Mouse (Mus musculus) heart, embryonic 10.5 days (tissue): ENCODE results near the gene Hspa1l. TPM values are rescaled to one million over a fixed set of nuclear protein-coding genes. Genes with fewer than 3 reads are reported as not detected.
"Not testable (repeated sequence)": the region's sequence is repeated elsewhere in the genome, so short reads cannot be mapped to it uniquely, and the experiment has no call there.

Source experiments
- DNase-seq: peaks from one replicate; pipeline ENCODE4 v3.0.0-alpha.2; 2017; ENCODE audit warnings: low spot score
- H3K27ac ChIP-seq: fragments of 300-500 bp; sonication (generic); 2 replicates; pipeline ENCODE4 v1.5.1; 2016; ENCODE audit warnings: mild to moderate bottlenecking
- H3K27me3 ChIP-seq: fragments of 300-500 bp; sonication (generic); 2 replicates; pipeline ENCODE4 v1.6.1; 2016; ENCODE audit warnings: mild to moderate bottlenecking; ENCODE audit not compliant: poor library complexity, insufficient read depth, severe bottlenecking
- H3K36me3 ChIP-seq: fragments of 300-500 bp; sonication (generic); 2 replicates; pipeline ENCODE4 v1.6.1; 2016; ENCODE audit warnings: mild to moderate bottlenecking, moderate library complexity
- H3K4me1 ChIP-seq: fragments of 300-500 bp; sonication (generic); 2 replicates; pipeline ENCODE4 v1.6.1; 2016; ENCODE audit warnings: mild to moderate bottlenecking
- H3K4me3 ChIP-seq: fragments of 300-500 bp; sonication (generic); 2 replicates; pipeline ENCODE4 v1.5.1; 2016; ENCODE audit warnings: mild to moderate bottlenecking, moderate library complexity
- H3K9me3 ChIP-seq: fragments of 300-500 bp; sonication (generic); 2 replicates; pipeline ENCODE4 v1.6.1; 2016; ENCODE audit warnings: mild to moderate bottlenecking, moderate library complexity
- WGBS: fragments of 180-500 bp; shearing (Covaris S2); methylation state at CpG from one replicate; pipeline ENCODE4 v1.1.7; 2016; 5-methylcytosine and 5-hydroxymethylcytosine counted together
- polyA plus RNA-seq: library from polyadenylated mRNA; unstranded; fragments of >200 nt; fragmentation: Nextera tagmentation; extraction: Ambion mirVana; gene quantifications from 2 replicates; pipeline ENCODE4 v1.2.1, GENCODE M21; 2016

Hspa1l gene
- polyA plus RNA-seq, 1 experiment from 2014 or later: 1.7 TPM

DNA sequence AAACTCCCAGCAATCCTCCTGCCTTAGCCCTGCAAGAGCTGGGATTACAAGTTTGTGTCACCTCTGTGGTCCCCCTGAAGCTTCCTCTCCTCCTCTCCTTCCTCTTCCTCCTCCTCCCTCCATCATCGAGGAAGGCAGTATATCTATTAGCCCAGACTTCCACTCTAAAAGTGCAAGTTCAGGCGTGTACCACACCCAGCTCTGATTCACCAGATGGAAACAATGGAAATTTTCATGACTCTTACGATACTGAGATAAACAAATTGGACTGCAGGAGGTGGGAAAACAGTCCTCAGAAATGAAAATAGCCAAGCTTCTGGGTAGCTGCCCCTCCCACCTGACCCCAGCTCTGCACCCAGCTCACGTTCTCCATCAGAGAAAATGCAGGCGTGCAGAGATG lies 6.9 kb upstream of the Hspa1l start:
- Histone ChIP-seq H3K4me3 (no peak overlapping the region), H3K27ac (no peak overlapping the region), H3K36me3 (no peaks in the 10 kb centered on the region), H3K9me3 (no peaks in the 10 kb centered on the region), H3K27me3 (peaks cover 66% of the 10 kb centered on the region), H3K4me1 (peaks cover 6% of the 10 kb centered on the region; the same call in 1 of the 2 replicates)
- no peak for DNase-seq
- 56% methylated on average over 5 of the region's 5 CpGs for WGBS

DNA sequence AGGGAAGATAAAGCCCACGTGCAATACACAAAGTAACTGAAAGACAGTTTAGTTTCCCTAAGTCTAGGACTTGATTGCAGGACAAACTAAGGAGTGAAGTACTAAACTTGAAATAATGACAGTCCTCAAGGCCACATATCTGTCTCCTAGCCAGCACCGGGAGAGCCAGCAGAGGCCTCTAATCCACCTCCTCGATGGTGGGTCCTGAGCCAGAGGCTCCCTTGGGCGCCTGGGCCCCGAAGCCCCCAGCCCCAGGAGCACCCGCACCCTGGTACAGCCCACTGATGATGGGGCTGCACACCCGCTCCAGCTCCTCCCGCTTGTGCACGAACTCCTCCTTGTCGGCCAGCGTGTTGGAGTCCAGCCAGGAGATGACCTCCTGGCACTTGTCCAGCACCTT lies 2.7 kb upstream of the Hspa1l start, which contains the start of gene Gm20481:
Gene Gm20481, plus strand, starts transcription at position 91 of the 400 bp plus-strand sequence.
- H3K27ac ChIP-seq, DNase-seq, H3K4me3 ChIP-seq, H3K36me3 ChIP-seq, H3K9me3 ChIP-seq: not testable (repeated sequence)
- WGBS: 63% methylated on average over 7 of the region's 11 CpGs
- Histone ChIP-seq H3K4me1 (peaks cover 15% of the 10 kb centered on the region), H3K27me3 (peaks cover 44% of the 10 kb centered on the region)

DNA sequence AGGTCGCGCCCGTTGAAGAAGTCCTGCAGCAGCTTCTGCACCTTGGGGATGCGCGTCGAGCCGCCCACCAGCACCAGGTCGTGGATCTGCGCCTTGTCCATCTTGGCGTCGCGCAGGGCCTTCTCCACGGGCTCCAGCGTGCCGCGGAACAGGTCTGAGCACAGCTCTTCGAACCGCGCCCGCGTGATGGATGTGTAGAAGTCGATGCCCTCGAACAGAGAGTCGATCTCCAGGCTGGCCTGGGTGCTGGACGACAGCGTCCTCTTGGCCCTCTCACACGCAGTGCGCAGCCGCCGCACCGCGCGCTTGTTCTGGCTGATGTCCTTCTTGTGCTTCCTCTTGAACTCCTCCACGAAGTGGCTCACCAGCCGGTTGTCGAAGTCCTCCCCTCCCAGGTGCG lies 1.7 kb upstream of the Hspa1l start:
- H3K27ac ChIP-seq, DNase-seq, H3K4me3 ChIP-seq, H3K9me3 ChIP-seq, H3K36me3 ChIP-seq: not testable (repeated sequence)
- H3K27me3 ChIP-seq: peaks cover 42% of the 10 kb centered on the region
- peaks cover 15% of the 10 kb centered on the region for H3K4me1 ChIP-seq
- 30% methylated on average over 19 of the region's 37 CpGs for WGBS

- not testable (repeated sequence) for H3K36me3 ChIP-seq, DNase-seq, H3K27ac ChIP-seq, H3K9me3 ChIP-seq
- WGBS: 3% methylated on average over 28 of the region's 43 CpGs
- peaks cover 36% of the 10 kb centered on the region for H3K27me3 ChIP-seq
- H3K4me1 ChIP-seq: peaks cover 15% of the 10 kb centered on the region
- peak overlapping the region; percentile 62 for H3K4me3 ChIP-seq
These were observed 822 bp upstream of the Hspa1l start for GRCm38 (mm10) chr17:34971694-34972068.

- H3K4me1 ChIP-seq: peaks cover 11% of the 10 kb centered on the region
- no peak overlapping the region for H3K4me3 ChIP-seq
- H3K9me3 ChIP-seq: no peaks in the 10 kb centered on the region
- DNase-seq: no peak
- H3K27me3 ChIP-seq: peaks cover 4% of the 10 kb centered on the region; the same call in 1 of the 2 replicates
- H3K27ac ChIP-seq: no peak overlapping the region
- H3K36me3 ChIP-seq: peaks cover 6% of the 10 kb centered on the region; the same call in 1 of the 2 replicates
- WGBS: 73% methylated on average over 3 of the region's 3 CpGs
These were observed 3.3 kb downstream of the Hspa1l start for GRCm38 (mm10) chr17:34975581-34976492.

DNA sequence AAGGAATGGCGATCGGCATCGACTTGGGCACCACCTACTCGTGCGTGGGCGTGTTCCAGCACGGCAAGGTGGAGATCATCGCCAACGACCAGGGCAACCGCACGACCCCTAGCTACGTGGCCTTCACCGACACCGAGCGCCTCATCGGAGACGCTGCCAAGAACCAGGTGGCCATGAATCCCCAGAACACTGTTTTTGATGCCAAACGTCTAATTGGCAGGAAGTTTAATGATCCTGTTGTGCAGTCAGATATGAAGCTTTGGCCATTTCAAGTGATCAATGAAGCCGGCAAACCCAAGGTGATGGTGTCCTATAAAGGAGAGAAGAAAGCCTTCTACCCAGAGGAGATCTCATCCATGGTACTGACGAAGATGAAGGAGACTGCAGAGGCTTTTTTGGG lies 4.5 kb downstream of the Hspa1l start:
- H3K27me3 ChIP-seq: peaks cover 4% of the 10 kb centered on the region; the same call in 1 of the 2 replicates
- peaks cover 6% of the 10 kb centered on the region; the same call in 1 of the 2 replicates for H3K36me3 ChIP-seq
- no peaks in the 10 kb centered on the region for H3K9me3 ChIP-seq
- no peak overlapping the region for H3K27ac ChIP-seq
- no peak for DNase-seq
- no peak overlapping the region for H3K4me3 ChIP-seq
- H3K4me1 ChIP-seq: peaks cover 13% of the 10 kb centered on the region
- 94% methylated on average over 20 of the region's 20 CpGs for WGBS

DNA sequence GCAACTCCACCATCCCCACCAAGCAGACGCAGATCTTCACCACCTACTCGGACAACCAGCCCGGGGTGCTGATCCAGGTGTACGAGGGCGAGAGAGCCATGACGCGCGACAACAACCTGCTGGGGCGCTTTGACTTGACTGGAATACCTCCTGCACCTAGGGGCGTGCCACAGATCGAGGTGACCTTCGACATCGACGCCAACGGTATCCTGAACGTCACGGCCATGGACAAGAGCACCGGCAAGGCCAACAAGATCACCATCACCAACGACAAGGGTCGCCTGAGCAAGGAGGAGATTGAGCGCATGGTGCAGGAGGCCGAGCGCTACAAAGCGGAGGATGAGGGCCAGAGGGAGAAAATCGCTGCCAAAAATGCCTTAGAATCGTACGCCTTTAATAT lies 5.7 kb downstream of the Hspa1l start:
- Histone ChIP-seq H3K9me3 (no peaks in the 10 kb centered on the region), H3K4me3 (no peak overlapping the region), H3K36me3 (peaks cover 6% of the 10 kb centered on the region; the same call in 1 of the 2 replicates), H3K4me1 (peaks cover 10% of the 10 kb centered on the region; the same call in 1 of the 2 replicates), H3K27ac (no peak overlapping the region), H3K27me3 (peaks cover 4% of the 10 kb centered on the region; the same call in 1 of the 2 replicates)
- WGBS: 79% methylated on average over 27 of the region's 27 CpGs
- DNase-seq: no peak

DNA sequence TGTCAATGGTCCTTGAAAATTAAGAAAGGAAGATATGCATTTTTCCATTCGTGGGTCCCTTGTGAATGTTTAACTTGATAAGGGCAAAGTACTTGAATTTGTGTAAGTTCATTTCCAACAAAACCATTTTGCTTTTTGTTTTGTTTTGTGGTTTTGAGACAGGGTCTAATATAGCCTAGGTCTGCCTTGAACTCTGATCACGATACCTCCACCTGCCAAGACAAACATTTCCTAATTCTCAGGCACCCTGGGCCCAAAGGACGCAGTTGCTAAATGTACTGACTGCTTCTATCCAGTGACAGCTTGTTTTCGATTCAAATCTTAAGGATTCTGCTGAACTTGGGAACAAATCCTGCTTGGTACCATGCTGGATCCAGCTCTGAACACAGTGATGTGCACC lies 7.1 kb downstream of the Hspa1l start:
- Histone ChIP-seq H3K4me3 (no peak overlapping the region), H3K4me1 (peaks cover 10% of the 10 kb centered on the region; the same call in 1 of the 2 replicates), H3K27ac (no peak overlapping the region), H3K36me3 (peaks cover 9% of the 10 kb centered on the region), H3K9me3 (no peaks in the 10 kb centered on the region), H3K27me3 (no peaks in the 10 kb centered on the region)
- 87% methylated on average over 4 of the region's 4 CpGs for WGBS
- no peak for DNase-seq

GRCm38 (mm10) chr17:34980655-34981054 lies 8.2 kb downstream of the Hspa1l start:
- Histone ChIP-seq H3K27me3 (no peaks in the 10 kb centered on the region), H3K4me3 (peak overlapping the region; percentile 81), H3K9me3 (no peaks in the 10 kb centered on the region), H3K36me3 (peaks cover 19% of the 10 kb centered on the region), H3K4me1 (peaks cover 10% of the 10 kb centered on the region; the same call in 1 of the 2 replicates), H3K27ac (peak overlapping the region; percentile 100)
- WGBS: 18% methylated on average over 2 of the region's 2 CpGs
- DNase-seq: no peak

- Histone ChIP-seq H3K9me3 (no peaks in the 10 kb centered on the region), H3K4me1 (peaks cover 10% of the 10 kb centered on the region; the same call in 1 of the 2 replicates), H3K36me3 (peaks cover 30% of the 10 kb centered on the region), H3K4me3 (peak within 1 kb of the TSS; percentile 81), H3K27me3 (no peaks in the 10 kb centered on the region), H3K27ac (peak within 1 kb of the TSS; percentile 100)
- WGBS: under 1% methylated on average over 58 of the region's 58 CpGs
- DNase-seq: peak; percentile 97
These were observed 9.2 kb downstream of the Hspa1l start, which contains the start of gene Lsm2 for GRCm38 (mm10) chr17:34981690-34982180. Gene Lsm2 (plus strand): TSS chr17:34981862.

DNA sequence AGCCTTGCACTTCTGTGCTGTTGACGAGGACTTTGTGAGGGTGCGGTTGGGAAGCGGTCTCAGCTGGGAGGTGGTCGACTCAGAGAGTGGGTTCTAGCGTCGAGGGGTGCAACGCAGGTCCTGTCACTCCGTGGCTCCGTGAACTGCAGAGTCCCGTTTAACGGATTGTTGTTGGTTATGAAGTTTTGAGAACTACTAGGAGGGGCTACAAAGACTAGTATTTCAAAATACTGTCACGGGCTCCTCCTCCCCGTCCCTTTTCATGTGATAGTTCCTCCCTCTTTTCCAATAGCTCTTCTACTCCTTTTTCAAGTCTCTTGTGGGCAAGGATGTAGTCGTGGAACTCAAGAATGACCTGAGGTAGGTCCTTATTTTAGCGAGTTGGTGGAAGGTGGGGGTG lies 9.8 kb downstream of the Hspa1l start:
- Histone ChIP-seq H3K9me3 (no peaks in the 10 kb centered on the region), H3K36me3 (peaks cover 27% of the 10 kb centered on the region), H3K27ac (peak overlapping the region; percentile 100), H3K4me1 (peaks cover 10% of the 10 kb centered on the region; the same call in 1 of the 2 replicates), H3K27me3 (no peaks in the 10 kb centered on the region), H3K4me3 (peak overlapping the region; percentile 81)
- WGBS: under 1% methylated on average over 15 of the region's 15 CpGs
- DNase-seq: no peak

DNA sequence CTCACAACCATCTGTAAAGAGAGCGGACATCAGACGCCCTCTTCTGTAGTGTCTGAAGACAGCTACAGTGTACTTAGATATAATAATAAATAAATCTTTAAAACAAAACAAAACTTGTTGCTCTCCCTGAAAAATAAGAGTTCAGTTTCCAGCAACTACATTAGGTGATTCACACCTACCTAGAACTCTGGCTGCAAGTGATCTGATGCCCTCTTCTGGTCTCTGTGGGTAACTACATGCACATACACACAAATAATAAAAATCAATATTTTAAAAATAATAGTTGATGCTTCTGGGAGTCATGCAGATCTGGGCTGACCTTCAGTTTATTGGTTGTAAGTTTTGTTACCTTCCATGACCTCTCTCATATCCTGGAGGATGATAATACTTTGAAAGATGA lies 11.7 kb downstream of the Hspa1l start:
- Histone ChIP-seq H3K36me3 (peaks cover 38% of the 10 kb centered on the region), H3K4me3 (no peak overlapping the region), H3K27me3 (no peaks in the 10 kb centered on the region), H3K9me3 (no peaks in the 10 kb centered on the region), H3K27ac (no peak overlapping the region), H3K4me1 (peaks cover 10% of the 10 kb centered on the region; the same call in 1 of the 2 replicates)
- DNase-seq: no peak
- WGBS: 80% methylated on average over 2 of the region's 2 CpGs

DNA sequence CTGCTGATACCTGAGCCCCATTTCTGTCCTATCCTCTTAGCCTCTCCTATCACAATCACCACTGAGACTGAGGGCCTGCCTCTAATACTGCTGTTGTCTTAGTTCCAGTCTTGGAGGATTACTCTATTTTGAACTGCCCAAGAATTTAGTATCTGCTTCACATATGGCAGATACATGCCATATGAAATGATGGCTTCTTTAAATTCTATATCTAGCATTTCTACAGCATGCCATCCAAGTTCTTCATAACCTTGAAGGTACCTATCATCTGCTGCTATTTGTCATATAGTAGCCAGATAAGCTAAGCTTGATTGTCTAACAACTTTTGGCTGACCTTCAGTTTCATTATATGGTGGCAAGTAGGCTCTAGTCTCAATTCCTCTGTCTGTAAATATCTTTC lies 22.2 kb downstream of the Hspa1l start:
- Histone ChIP-seq H3K27me3 (no peaks in the 10 kb centered on the region), H3K9me3 (no peaks in the 10 kb centered on the region), H3K36me3 (peaks cover 38% of the 10 kb centered on the region), H3K27ac (no peak overlapping the region), H3K4me3 (no peak overlapping the region), H3K4me1 (peaks cover 16% of the 10 kb centered on the region)
- DNase-seq: no peak
